Mouse (Mus musculus) spleen, postnatal 36 days (tissue): ENCODE data around the gene Tmem171.

Experiments used
- DNase-seq, 2 experiments: peaks; one replicate each; pipeline ENCODE4 v3.0.0; 2022; ENCODE audit warnings: low spot score in 2 of 2, mixed read lengths in 1 of 2

Gene Tmem171

DNA sequence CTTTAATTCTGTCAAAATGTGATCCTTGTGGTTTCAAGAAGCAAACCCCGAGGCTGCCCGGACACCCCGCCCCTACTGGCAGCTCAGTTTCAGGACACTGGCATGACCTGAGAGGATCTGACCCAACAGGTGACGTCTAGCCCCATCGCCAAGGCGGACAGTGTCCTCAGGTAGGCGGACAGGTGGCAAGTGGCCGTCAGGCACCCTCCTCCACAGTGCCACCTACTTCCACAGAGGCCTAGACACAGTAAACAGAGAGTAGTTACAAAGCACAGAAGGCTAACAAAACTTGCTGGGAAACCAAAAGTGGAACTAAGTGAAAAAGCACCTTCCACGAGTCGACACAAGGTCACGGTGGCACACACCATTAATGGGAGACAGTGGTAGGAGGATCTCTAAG lies 1.3 kb downstream of the Tmem171 start:
- DNase-seq: no peak

GRCm38 (mm10) chr13:98691956-98692515 lies 2.6 kb downstream of the Tmem171 start:
- DNase-seq: no peak

- no peak for DNase-seq
Measured at GRCm38 (mm10) chr13:98690886-98691285, 3.7 kb downstream of the Tmem171 start.

GRCm38 (mm10) chr13:98689605-98690290 lies 4.9 kb downstream of the Tmem171 start:
- no peak for DNase-seq

GRCm38 (mm10) chr13:98687931-98688330 lies 6.7 kb downstream of the Tmem171 start:
- DNase-seq: no peak

DNA sequence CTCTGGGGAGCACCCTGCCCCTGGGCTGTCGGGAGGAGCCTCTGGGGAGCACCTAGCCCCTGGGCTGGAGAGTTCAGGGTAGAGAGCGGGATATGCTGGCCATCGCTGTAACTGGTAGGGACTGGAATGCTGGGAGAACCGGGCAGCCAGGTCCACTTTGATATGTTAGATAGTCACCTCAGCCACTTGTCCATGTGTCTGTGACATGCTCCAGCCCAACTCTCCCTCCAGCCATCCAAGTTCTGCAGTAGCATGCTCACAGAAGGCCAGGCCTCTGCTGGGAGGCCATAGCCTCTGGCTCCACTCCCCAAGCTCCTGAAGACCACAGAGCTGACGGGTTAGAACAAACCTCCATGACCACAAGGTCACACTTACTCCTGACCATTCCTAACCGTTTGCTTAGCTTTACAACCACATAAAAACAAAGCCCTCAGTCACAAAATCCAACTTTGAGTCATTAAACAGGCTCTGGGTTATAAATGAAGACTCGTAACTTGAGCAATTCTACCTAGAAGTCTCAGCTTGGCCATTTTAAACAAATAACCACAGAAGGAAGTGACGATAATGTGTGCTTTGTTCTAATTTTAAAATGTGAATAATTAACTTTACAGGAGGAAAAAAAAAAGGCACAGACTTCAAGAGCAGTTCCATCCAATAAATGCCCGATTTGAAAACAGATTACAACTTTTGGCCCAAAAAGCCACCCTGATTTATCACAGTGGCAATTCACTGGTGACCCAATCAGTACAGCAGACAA lies 10.3 kb downstream of the Tmem171 start:
- DNase-seq: no peak

GRCm38 (mm10) chr13:98683412-98683811 lies 11.2 kb downstream of the Tmem171 start:
- no peak for DNase-seq

DNA sequence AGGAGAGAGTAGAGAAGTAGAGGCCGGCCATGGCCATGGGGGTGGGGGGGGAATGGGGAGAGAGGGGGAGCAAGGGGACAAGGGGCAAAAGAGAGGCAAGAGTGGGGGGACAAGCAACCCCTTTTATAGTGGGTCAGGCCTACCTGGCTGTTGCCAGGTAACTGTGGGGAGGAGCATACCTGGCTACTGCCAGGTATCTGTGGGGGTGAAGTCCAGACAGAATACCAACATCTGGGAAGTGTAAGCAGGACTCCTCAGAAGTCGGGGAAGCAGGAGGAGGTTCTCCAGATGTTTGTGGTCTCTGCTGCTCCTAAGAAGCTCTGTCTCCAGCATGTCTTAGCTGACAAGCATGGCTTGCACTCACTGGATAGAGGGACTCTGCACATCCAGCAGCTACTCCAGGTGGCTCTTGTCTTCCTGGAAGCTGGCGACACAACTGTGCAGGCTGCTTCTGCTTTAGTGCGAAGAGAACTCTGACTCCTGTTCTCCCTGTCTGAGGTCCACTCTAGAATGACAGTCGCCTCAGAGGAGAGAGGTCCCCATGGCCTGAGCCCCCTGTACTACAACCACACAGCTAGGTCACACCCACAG lies 14.1 kb downstream of the Tmem171 start:
- no peak for DNase-seq

- peak; percentile 17 to 18 for DNase-seq
Measured at GRCm38 (mm10) chr13:98679631-98680041, 15.0 kb downstream of the Tmem171 start.

GRCm38 (mm10) chr13:98679230-98679629 lies 15.4 kb downstream of the Tmem171 start:
- DNase-seq: no peak

DNA sequence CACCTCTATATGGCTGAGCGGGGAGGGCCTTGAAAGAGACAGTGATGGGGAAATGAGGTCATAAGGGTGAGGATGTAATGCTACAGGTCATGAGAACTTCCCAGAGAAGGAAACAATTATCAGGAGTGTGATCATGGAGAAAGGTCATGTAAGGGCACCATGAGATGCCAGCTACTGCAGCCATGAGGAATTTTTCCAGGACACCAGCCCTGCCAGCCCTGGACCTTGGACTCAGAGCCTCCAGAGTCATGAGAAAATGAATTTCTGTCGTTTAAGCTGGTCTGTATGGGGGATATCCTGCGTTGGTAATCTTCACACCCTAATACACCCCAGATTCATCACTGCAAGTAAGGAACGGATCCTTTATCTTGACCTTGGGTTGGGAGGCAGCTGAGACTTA lies 20.7 kb downstream of the Tmem171 start:
- no peak for DNase-seq

DNA sequence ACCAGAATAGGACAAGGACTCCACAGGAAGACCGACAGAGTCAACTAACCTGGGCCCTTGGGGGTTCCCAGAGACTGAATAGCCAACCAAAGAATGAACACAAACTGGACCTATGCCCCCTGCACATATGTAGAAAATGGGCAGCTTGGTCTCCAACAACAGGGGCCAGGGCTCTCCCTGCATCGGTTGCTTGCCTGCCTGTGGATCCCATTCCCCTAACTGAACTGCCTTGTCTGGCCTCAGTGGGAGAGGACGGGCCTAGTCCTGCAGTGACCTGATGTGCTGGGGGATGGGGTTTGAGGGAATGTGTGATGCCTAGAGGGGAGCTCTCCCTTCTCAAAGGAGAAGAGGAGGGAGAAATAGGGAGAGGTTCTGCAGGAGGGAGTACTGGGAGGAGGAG lies 25.3 kb downstream of the Tmem171 start:
- DNase-seq: no peak

- no peak for DNase-seq
Measured at GRCm38 (mm10) chr13:98667316-98667715, 27.3 kb downstream of the Tmem171 start.

DNA sequence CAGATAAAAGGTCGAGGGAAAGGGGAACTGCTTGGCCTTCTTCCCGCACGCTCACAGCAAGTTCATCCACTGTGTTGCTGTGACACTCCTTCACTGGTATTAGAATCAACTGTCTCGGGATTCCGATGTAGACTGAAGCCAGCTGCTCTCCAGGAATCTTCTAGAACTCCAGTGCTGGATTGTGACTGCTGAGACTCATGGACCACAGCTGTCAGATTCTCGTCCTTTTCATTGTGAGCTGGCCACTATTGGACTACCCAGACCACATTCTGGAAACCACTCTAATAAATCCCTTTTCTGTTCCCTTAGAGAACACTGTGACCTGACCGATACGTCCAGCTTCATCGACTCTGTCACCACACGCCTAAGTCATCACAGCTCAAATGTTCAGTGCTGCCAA lies 29.4 kb downstream of the Tmem171 start:
- no peak for DNase-seq

GRCm38 (mm10) chr13:98662173-98662675 lies 32.4 kb downstream of the Tmem171 start:
- no peak for DNase-seq

- no peak for DNase-seq
Measured at GRCm38 (mm10) chr13:98656034-98656471, 38.6 kb downstream of the Tmem171 start.

DNA sequence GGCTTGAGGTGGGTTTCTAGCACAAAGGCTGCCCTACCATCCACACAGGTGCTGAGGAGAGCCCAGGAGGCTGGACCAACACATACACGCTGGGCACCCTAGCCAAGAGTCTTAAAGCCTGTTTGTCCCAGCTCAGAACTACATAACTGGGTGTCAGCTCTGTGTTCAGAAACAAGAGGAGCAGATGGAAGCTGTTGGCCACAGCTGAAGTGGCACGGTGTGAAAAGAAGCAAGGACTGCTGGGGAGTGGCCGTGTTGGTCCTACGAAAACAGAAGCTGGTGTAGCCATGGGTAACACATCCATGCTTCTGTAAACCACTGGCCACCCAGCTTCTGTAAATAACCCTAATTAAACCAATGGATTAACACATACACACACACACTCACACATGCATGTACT lies 39.3 kb downstream of the Tmem171 start:
- no peak for DNase-seq

DNA sequence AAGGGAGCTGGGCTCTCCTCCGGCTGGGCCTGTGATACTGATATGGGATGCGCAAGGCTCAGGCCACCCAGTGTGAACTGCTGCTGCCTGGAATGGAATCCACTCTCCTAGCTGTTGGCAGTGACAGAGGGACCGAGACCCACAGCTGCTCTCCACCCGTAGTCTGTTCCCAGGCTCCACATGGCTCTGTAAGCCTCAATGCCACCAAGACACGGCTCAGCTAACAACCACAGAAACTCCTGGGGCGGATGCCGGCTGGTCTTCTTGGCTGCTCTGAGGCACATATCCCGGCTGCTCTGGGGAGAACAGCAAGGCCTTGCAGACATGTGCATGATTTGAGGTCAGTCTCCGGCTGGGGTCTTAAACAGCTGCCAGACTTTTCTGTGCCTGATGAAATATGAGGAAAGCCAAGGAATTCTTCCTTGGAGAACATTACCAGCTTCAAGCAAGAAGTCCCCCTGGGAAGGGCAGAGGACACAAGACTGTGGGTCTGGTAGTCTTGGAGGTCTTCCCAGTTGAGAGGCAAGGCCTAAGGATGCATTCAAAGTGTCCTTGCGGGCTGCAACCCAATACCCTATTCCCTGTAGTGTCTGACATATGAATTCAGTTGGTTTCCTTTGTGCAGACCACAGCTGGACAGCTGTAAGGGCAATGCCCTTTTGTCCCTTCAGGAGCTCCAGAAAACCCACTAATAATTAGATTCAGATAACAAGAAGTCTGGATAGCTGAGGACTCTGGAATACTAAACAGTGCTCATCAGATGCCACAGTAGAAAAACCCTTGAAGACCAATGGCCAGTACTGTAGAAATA lies 40.3 kb downstream of the Tmem171 start:
- no peak for DNase-seq

- no peak for DNase-seq
Measured at GRCm38 (mm10) chr13:98652194-98652593, 42.4 kb downstream of the Tmem171 start.

- no peak for DNase-seq
Measured at GRCm38 (mm10) chr13:98651228-98651977, 43.2 kb downstream of the Tmem171 start.
